Mouse (Mus musculus) brain, adult 2 months (tissue): Measurements from ENCODE around the gene Fcamr.
A peak's percentile ranks its signal among the peaks of the same experiment; 100 is the strongest.

Experiments used
- DNase-seq: peaks from one replicate; pipeline ENCODE4 v3.0.0; 2011; ENCODE audit warnings: low read depth, low spot score

The Fcamr gene

DNA sequence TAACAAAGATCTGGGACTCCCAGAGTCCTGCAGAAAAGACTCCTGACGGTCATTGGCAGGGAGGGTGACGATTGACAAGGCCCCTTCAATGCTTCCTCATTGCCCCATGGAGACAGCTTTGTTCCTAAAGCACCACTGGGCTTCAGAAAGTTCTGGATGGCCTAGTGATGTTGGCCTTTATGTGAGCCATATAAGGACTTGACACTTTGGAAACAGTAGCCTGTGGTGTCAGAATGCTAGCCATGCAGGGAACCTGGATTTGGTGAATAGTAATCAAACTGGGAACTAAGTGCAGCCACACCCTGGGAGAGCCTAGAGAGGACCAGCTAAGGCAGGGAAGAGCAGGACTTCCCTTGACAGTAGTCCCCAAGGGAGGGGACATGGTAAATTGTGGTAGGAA is 809 bp downstream of the Fcamr start:
- no peak for DNase-seq

DNA sequence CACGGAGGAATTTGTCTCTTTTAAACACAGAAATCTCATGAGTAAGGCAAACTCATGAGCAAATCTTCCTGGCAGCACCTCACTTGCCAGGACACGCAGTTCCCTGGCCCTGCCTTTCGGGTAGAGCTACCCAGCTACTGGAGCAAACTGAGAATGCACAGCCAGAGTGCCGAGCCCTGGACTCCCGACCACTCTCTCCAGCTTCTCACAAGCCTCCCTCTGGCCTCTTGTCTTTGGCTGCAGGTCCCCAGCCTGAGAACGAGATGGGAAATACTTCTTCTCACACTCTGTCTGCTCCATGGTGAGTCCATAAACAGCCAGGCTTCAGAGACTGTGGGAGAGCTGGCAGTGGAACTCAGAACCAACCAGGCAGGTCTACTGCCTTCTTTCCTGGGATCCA is 2.3 kb downstream of the Fcamr start:
- DNase-seq, result no peak

GRCm38 (mm10) chr1:130804279-130804678 is 3.6 kb downstream of the Fcamr start:
- no peak for DNase-seq

DNA sequence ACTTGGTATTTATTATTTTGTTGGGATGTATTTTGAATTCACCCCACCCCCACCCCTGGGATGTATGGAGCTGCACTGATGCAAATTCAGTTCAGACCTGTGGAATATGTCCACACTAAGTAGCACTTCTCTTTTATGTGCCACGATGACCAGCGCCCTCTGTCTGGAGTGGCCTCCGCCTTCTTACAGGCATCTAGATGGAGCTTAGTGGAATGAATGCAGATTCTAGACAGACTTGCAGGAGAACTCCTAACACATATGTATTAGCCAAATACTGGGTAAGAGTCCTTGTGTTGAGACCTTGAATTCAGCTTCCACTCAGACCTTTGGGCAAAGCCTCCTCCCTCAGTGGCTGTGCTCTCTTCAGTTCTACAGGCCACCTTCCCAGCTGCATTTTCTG is 10.2 kb downstream of the Fcamr start:
- no peak for DNase-seq

DNA sequence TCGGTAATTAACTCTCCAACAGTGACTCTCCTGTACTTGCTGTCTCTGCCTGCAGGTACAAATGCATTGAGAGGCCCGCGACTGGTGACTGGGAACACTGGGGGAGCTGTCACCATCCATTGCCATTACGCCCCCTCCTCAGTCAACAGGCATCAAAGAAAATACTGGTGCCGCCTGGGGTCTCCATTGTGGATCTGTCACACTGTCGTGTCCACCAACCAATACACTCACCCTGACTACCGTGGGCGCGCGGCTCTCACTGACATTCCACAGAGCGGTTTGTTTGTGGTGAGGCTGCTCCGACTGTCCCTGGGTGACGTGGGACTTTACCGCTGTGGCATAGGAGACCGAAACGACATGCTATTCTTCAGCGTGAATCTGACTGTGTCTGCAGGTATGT is 10.6 kb downstream of the Fcamr start:
- no peak for DNase-seq

GRCm38 (mm10) chr1:130819737-130820136 is 19.0 kb downstream of the Fcamr start:
- no peak for DNase-seq

DNA sequence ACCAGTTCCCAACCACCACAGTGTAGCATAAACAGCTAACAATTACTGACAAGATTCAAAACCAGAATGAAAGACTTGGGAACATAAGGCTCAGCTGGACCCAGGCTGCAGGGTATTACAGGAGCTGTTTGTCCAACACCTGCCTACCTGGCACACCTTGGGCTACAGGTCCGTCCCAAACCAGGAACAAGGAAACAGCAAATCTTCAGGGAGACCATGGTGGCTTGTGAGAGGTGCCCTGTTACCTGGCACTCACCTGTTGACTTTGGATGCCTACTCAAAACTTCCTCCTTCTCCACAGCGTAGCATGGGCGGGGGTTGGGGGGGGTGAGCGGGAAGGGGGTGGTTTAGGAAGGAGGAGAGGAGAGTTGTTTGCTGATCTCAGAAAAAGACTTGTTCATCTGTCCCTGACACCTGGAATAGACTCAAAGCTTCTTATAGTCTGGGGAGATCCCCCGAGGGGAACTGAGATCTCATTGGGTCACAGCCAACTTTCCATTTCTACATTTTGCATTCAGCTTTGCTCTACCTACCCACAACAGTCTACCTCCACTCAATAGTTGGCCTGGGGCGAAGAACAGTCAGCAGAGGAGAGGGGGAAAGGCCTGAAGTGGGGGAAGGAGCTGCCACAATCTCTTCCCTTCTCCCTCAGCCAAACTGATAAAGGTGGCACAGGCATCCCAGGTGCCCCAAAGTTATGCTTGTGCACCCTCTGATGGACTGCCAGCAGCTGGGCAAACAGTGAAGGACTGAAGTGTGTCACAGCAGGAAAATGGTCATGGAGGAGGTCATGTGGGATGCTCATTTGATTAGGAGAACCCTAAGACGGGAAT is 19.8 kb downstream of the Fcamr start:
- DNase-seq, result no peak

DNA sequence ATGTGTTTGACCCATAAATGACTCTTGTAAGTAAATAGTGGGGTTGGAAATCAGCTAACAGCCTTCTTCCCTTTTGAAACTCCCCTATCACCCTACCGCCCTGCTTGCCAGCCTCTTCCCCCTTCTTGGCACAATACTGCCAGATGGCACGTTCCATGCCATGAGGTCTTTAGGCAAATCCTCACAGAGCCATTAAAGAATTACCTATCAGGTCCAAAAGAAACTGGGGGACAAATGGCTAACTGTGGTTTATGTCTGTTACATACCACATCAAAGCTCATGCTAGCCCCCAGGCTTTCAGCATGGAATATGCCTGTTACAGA is 20.4 kb downstream of the Fcamr start:
- DNase-seq, result no peak

DNA sequence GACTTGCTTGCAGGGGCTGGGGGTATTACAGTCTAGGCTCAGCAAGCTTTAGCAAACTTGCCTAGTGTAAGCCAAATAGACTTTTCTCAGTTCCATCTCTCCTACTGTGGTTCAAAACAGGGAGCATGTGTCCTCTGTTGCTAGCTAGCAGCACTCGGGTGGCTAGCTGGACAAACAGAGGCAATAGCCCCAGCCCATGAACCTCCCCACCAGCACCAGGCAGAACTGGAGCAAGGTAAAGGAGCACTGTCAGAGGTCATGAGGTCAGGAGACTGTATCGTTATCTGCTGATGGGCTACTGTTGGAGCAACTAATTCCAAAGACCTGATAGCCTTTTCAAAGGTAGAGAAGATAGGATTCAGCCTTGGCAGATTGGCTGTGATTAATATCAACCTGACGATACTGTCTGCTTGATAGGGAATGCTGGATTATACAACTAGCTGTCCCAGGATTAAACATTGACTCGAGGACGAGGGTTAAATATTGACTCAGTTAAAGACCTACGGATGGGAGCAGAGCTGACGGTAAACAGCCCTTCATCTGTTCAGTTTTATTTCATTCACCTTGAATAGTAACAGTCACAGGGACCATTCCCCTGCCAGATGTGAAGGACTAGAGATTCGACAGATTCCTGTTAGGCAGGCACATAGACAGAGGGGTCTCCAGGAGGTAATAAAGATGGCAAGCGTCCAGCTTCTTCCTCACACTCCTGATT is 21.4 kb downstream of the Fcamr start:
- DNase-seq, result no peak

DNA sequence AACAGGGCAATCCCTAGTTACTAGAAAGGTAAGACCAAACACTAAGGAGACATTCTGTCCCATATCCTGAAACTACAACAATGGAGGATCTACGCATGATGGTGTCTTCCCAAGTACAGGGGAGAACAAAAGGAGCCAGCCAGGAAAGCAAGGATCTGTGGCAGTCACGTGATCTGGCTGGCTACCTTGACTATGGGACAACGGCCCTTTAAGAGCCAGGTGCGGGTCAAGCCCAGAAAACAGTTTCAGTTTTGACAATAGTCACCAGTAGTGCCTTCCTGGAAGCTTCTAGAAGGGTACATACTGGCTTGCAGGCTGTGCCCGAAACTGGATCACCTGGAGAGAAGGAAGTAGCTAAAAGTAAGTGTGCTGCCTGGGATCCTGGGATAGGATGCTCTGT is 25.7 kb downstream of the Fcamr start, which contains the start of gene Pigr:
Gene Pigr, plus strand, starts transcription at position 237 of the 400 bp plus-strand sequence.
- DNase-seq, result no peak

GRCm38 (mm10) chr1:130828656-130829055 is 28.0 kb downstream of the Fcamr start:
- DNase-seq, result peak; percentile 20

DNA sequence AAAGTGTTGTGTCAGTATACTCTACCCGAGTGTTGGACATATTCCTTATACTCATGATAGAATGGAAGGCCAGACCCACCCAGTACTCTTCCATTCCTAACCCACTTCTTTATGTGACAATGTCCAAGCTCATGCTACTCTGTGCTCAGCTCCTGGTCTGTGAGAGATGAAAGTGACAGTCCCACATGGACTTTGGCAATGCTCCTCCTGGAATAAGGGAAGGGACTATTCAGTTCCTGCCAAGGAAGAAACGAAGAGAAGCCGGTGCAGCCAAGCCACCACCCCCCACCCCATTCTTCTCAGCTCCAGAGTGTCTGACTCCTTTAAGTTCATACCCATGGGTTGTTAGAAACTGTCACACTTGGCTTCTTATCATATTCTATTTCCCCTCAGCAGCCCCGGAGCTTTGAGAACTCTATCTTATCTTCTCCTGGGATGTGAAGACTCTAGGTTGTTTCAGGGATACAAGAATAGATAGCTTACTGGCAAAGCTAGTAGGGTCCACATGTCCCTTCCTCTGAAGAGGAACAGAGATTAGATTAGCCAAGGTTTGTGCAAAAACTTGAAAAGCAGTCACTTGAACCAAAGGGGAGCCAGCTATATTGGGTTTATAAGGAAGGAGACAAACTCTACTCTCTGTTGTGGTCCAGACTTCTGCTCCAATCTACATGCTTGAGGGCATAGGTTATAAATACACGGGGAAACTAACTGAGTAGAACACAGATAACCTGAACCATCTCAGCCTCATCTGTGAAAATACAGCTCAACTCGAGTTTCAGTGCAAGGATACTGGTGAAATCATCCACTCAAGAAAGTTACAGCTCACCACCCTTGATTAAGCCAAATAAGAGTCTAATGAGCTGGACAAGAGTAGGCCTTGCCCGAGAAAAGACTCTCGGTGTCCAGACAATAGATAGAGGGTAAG is 29.5 kb downstream of the Fcamr start:
- no peak for DNase-seq

GRCm38 (mm10) chr1:130832230-130833149 is 31.8 kb downstream of the Fcamr start:
- DNase-seq, result no peak

GRCm38 (mm10) chr1:130835161-130835936 is 34.6 kb downstream of the Fcamr start:
- peak; percentile 85 for DNase-seq

GRCm38 (mm10) chr1:130838288-130838687 is 37.6 kb downstream of the Fcamr start:
- DNase-seq, result peak; percentile 13

DNA sequence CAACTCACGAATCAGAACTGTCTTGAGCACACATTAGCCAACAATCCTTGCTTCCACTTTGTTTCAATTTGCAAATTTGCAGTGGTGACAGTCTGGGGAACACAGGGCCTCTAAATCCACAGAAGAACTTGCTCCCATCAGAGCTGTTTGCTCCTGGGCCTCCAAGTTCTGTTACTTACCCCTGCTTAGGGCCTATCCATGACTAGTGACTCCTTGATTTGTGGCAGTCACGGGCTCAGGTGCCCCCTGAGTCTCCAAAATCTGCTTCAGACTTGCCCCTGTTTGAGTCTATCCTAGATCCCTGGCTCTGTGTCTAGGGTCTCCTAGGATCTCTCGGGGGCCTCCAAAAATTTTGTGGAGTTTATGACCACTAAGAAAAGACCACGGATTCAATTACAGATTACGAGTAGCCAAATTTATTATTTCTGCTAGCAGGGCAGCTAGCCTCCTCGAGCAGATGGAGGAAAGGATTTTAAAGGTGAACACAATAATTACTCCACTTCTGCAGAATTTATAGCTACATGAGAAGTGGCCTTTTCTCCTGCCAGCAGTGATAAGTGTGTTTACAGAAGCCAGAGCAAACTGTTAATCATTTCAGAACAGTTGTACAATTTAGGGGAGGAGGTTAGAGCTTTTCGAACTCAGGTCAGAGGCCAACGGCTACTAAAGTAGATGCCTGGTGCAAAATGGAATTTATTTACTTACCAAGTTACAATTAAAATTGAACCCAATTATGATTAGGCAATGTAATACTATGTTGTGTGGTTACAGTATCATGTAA is 40.1 kb downstream of the Fcamr start:
- no peak for DNase-seq

GRCm38 (mm10) chr1:130841621-130842020 is 40.9 kb downstream of the Fcamr start:
- no peak for DNase-seq

- no peak for DNase-seq
Observed at GRCm38 (mm10) chr1:130844516-130844915, 43.8 kb downstream of the Fcamr start.

- peak; percentile 59 for DNase-seq
Observed at GRCm38 (mm10) chr1:130849530-130850214, 49.0 kb downstream of the Fcamr start.
